Mouse (Mus musculus): ENCODE measurements around the gene Rps6ka5. TPM values are rescaled to one million over a fixed set of nuclear protein-coding genes. Genes with fewer than 3 reads are reported as not detected.

The Rps6ka5 gene
- polyA plus RNA-seq, 1 experiment from 2014 or later = 5.8 TPM

DNA sequence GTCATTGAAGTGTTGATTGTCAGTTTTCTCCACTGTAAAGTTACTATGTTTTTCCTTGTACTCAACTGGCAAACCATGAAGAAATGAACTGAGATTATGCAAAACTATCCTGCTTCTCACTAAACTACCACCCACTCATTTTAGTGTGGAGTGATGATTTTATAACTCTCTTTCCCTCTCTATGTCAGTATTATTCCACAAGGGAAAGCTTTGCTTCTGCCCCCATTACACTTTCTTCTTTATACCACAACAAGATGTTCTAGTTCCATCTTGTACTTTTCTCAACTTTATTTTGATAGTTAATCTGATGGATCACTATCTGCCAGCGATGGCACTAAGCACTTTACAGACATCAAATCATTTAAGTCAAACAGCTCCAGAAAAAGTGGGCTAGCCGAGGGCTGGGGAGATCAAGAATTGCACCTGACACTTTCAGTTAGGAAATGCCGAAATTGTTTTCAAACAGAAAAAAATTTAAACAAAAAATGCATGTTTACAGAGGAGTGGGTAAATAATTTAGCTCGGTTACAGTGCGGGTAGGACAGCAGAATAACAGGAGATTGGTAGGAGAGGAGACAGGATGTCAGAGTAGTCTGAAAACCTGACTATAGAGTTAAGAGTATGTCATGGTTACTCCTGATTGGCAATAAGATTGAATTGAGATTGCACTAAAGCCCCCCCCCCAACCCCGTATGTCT is 91.0 kb downstream of the Rps6ka5 start:
- WGBS = 87% methylated on average over 6 of the region's 6 CpGs
- no peak overlapping the region for H3K4me2 ChIP-seq (ENCODE audit: low read length)
- H3K27ac ChIP-seq (replicated peaks in 1 of 2; ENCODE audit: control insufficient read depth in 1 of 2, insufficient read depth in 1 of 2, low read depth in 2 of 2, low read length in 2 of 2) = no peak overlapping the region
- H3K9ac ChIP-seq (ENCODE audit: low read length) = no peak overlapping the region
- ATAC-seq (ENCODE audit: insufficient number of reproducible peaks, insufficient read depth, low FRiP score, low read depth) = no peak
- no peaks in the 10 kb centered on the region for H3K9me3 ChIP-seq (ENCODE audit: control insufficient read depth, low read length)
- no peaks in the 10 kb centered on the region for H3K36me3 ChIP-seq (ENCODE audit: control insufficient read depth, insufficient read depth, low read length)
- no peaks in the 10 kb centered on the region for H3K27me3 ChIP-seq (ENCODE audit: control insufficient read depth, insufficient read depth, low read length)
- peaks cover 2 to 13% of the 10 kb centered on the region in 2 experiments; a peak in 3 of 4 replicates for H3K4me1 ChIP-seq (ENCODE audit: control insufficient read depth in 2 of 2, insufficient read depth in 2 of 2, low read length in 2 of 2)
- no peak overlapping the region for H3K4me3 ChIP-seq (ENCODE audit: control insufficient read depth in 1 of 2, insufficient read depth in 1 of 2, low read depth in 1 of 2, low read length in 2 of 2)

DNA sequence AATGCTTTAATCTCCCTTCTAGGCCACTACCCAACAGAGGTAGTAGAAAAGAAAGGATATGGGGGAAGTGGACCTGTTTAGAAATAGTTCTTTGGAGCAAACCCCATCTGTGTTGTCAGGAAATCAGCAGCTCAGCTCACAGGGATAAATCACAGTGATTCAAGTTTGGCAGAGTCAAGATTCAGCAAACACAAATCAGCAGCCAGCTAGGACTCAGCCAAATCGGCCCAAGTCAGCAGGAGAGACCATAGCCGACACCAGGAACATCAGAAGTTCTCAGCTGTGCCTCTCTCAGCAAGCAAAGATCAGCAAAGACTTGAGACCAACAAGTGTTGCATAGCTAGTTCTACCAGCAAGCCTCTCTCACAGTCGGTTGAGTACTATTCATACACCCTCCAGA is 93.6 kb downstream of the Rps6ka5 start:
- ATAC-seq (ENCODE audit: insufficient number of reproducible peaks, insufficient read depth, low FRiP score, low read depth) = no peak
- Histone ChIP-seq H3K27ac (replicated peaks in 1 of 2; ENCODE audit: control insufficient read depth in 1 of 2, insufficient read depth in 1 of 2, low read depth in 2 of 2, low read length in 2 of 2) (no peak overlapping the region), H3K9ac (ENCODE audit: low read length) (no peak overlapping the region), H3K9me3 (ENCODE audit: control insufficient read depth, low read length) (no peaks in the 10 kb centered on the region), H3K4me2 (ENCODE audit: low read length) (no peak overlapping the region), H3K36me3 (ENCODE audit: control insufficient read depth, insufficient read depth, low read length) (no peaks in the 10 kb centered on the region), H3K4me3 (ENCODE audit: control insufficient read depth in 1 of 2, insufficient read depth in 1 of 2, low read depth in 1 of 2, low read length in 2 of 2) (no peak overlapping the region), H3K4me1 (ENCODE audit: control insufficient read depth in 2 of 2, insufficient read depth in 2 of 2, low read length in 2 of 2) (peaks cover 0 to 8% of the 10 kb centered on the region in 2 experiments; a peak in 2 of 4 replicates), H3K27me3 (ENCODE audit: control insufficient read depth, insufficient read depth, low read length) (no peaks in the 10 kb centered on the region)
- WGBS = 75% methylated on average over 3 of the region's 3 CpGs

DNA sequence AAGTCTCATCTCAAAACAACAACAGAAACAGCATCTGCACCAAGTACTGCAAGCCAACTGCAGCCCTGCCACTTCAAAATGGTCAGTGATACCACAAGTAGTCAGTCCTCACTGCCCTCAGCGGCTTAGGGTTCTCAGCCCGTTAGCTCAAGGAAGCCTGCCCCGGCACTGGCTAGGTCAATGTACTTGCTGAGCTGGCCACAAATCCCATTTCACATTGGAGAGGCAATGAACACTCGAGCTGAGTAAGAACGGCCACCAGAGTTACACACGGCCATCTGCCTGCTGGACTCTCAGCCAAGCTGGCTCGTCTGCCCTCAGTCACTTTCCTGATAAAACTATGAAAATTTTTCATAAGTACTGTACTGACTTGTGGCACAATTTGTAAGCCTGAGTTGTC is 95.5 kb downstream of the Rps6ka5 start:
- H3K36me3 ChIP-seq (ENCODE audit: control insufficient read depth, insufficient read depth, low read length) = no peaks in the 10 kb centered on the region
- no peak for ATAC-seq (ENCODE audit: insufficient number of reproducible peaks, insufficient read depth, low FRiP score, low read depth)
- WGBS = 77% methylated on average over 7 of the region's 7 CpGs

DNA sequence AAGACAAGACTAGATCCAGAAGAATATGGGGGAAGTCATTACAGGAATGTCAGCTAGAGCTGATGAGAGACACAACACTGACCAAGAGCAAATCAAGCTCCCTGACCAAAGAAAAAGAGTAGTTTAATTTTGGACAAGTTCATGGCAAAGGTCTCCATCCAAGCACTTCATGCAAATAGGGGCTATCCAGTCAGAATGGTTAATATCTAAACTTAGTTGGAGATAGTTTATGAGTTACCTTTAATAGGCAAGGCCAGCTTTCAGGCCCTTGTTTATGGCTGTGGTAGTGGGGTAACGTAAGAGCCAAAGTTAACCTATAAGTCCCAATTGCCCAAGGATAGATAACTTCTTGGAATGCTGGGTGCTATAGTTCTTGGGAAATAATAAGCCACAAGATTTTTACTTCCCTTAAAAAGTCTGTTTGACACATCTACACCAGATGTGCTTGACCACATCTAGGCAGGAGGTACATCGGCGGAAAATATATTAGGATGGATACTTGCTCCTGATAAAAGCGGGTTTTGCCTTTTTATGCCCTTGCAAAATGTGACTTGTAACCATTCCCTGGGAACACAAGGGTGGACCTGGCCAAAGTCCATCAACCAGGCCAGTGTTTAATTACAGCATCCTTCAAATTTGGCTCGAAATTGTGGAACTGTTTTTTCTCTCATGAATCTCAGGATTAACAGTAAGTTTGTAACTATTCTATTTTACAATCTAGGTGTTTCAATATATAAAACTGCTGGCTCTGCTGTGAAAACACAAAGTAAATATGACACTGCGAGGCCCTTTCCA is 97.5 kb downstream of the Rps6ka5 start:
- Histone ChIP-seq H3K27me3 (ENCODE audit: control insufficient read depth, insufficient read depth, low read length) (no peaks in the 10 kb centered on the region), H3K4me1 (ENCODE audit: control insufficient read depth in 2 of 2, insufficient read depth in 2 of 2, low read length in 2 of 2) (no peaks in the 10 kb centered on the region), H3K9ac (ENCODE audit: low read length) (no peak overlapping the region), H3K4me3 (ENCODE audit: control insufficient read depth in 1 of 2, insufficient read depth in 1 of 2, low read depth in 1 of 2, low read length in 2 of 2) (no peak overlapping the region), H3K27ac (replicated peaks in 1 of 2; ENCODE audit: control insufficient read depth in 1 of 2, insufficient read depth in 1 of 2, low read depth in 2 of 2, low read length in 2 of 2) (no peak overlapping the region), H3K4me2 (ENCODE audit: low read length) (no peak overlapping the region), H3K9me3 (ENCODE audit: control insufficient read depth, low read length) (no peaks in the 10 kb centered on the region), H3K36me3 (ENCODE audit: control insufficient read depth, insufficient read depth, low read length) (no peaks in the 10 kb centered on the region)
- 88% methylated on average over 6 of the region's 6 CpGs for WGBS
- no peak for ATAC-seq (ENCODE audit: insufficient number of reproducible peaks, insufficient read depth, low FRiP score, low read depth)

More for the DNA sequence above, 95.5 kb downstream of the Rps6ka5 start:
- no peak overlapping the region for H3K27ac ChIP-seq (replicated peaks in 1 of 2; ENCODE audit: control insufficient read depth in 1 of 2, insufficient read depth in 1 of 2, low read depth in 2 of 2, low read length in 2 of 2)
- no peak overlapping the region for H3K9ac ChIP-seq (ENCODE audit: low read length)
- H3K4me3 ChIP-seq (ENCODE audit: control insufficient read depth in 1 of 2, insufficient read depth in 1 of 2, low read depth in 1 of 2, low read length in 2 of 2) = no peak overlapping the region
- no peak overlapping the region for H3K4me2 ChIP-seq (ENCODE audit: low read length)
- H3K4me1 ChIP-seq (ENCODE audit: control insufficient read depth in 2 of 2, insufficient read depth in 2 of 2, low read length in 2 of 2) = peaks cover 0 to 1% of the 10 kb centered on the region in 2 experiments; a peak in 1 of 4 replicates
- H3K27me3 ChIP-seq (ENCODE audit: control insufficient read depth, insufficient read depth, low read length) = no peaks in the 10 kb centered on the region
- no peaks in the 10 kb centered on the region for H3K9me3 ChIP-seq (ENCODE audit: control insufficient read depth, low read length)

DNA sequence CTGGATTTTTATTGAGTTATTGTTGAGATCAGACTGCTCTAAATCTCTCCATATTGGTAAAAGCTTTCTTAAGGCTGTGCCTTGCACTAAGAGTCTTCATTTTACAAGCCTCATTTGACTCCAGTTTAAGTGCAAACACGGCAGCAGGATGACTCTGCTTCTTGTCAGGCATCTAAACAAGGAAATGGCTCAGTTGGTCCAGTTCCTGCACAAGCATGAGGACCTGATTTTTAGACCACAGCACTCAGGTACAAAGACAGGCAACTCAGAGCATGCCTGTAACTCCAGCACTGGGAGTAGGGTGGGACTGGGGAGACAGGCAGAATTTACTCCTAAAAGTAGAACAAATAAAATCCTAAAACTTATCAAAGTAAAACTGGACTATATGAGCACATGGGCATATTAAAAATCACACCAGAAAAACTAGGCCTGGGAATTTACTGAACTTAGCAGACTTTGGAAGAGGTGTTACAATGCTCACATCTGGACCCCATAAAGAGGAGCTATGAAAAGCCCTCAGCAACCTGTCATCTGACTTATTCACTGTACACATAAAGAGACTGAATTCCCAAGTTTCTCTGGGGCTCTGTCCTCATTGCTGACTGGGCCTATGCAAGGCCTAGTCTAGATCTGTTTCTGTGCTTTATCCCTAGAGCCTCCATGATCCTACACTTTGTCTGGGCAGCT is 99.6 kb downstream of the Rps6ka5 start:
- 30% methylated on average over 1 of the region's 1 CpGs for WGBS
- no peak overlapping the region for H3K4me2 ChIP-seq (ENCODE audit: low read length)

DNA sequence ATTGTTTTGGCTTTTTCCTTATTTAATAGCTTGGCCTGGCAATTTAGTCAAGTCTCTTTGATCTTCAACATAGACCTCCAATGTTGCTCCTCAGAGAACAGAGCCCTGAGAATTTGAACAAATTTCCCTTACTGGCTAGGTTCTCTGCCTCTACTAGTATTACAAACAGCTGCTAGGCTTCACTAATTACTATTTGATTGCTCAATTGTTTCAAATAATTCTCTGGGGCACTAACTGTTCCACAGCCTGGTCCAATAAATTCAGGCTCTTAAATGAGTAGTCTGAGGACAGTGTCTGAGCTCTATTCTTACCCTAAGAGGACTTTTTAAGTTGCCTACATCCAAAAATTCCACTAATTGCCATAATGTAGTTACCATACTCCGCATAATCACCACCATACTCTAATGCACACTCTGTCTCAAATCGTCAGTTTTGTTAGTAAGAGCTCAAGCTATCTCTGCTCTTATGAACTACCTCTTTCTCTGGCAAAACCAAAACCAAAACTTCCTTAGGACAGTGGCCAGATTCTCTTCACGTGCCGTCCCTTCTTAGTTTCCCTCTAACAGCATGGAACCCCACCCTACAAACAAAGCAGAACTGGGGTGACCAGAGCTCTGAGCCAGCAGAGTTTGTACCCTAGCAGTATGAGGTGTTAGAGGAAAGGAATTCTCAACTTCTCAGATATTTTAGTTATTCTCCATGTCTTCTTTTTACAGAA is 100.4 kb downstream of the Rps6ka5 start:
- Histone ChIP-seq H3K9me3 (ENCODE audit: control insufficient read depth, low read length) (no peaks in the 10 kb centered on the region), H3K36me3 (ENCODE audit: control insufficient read depth, insufficient read depth, low read length) (no peaks in the 10 kb centered on the region), H3K4me1 (ENCODE audit: control insufficient read depth in 2 of 2, insufficient read depth in 2 of 2, low read length in 2 of 2) (no peaks in the 10 kb centered on the region), H3K27ac (replicated peaks in 1 of 2; ENCODE audit: control insufficient read depth in 1 of 2, insufficient read depth in 1 of 2, low read depth in 2 of 2, low read length in 2 of 2) (no peak overlapping the region), H3K4me2 (ENCODE audit: low read length) (no peak overlapping the region), H3K9ac (ENCODE audit: low read length) (no peak overlapping the region), H3K4me3 (ENCODE audit: control insufficient read depth in 1 of 2, insufficient read depth in 1 of 2, low read depth in 1 of 2, low read length in 2 of 2) (no peak overlapping the region), H3K27me3 (ENCODE audit: control insufficient read depth, insufficient read depth, low read length) (no peaks in the 10 kb centered on the region)
- no peak for ATAC-seq (ENCODE audit: insufficient number of reproducible peaks, insufficient read depth, low FRiP score, low read depth)
- WGBS = 81% methylated on average over 4 of the region's 4 CpGs

More for the DNA sequence above, 99.6 kb downstream of the Rps6ka5 start:
- no peaks in the 10 kb centered on the region for H3K4me1 ChIP-seq (ENCODE audit: control insufficient read depth in 2 of 2, insufficient read depth in 2 of 2, low read length in 2 of 2)
- no peak for ATAC-seq (ENCODE audit: insufficient number of reproducible peaks, insufficient read depth, low FRiP score, low read depth)
- H3K36me3 ChIP-seq (ENCODE audit: control insufficient read depth, insufficient read depth, low read length) = no peaks in the 10 kb centered on the region
- H3K4me3 ChIP-seq (ENCODE audit: control insufficient read depth in 1 of 2, insufficient read depth in 1 of 2, low read depth in 1 of 2, low read length in 2 of 2) = no peak overlapping the region
- H3K27me3 ChIP-seq (ENCODE audit: control insufficient read depth, insufficient read depth, low read length) = no peaks in the 10 kb centered on the region
- no peaks in the 10 kb centered on the region for H3K9me3 ChIP-seq (ENCODE audit: control insufficient read depth, low read length)
- no peak overlapping the region for H3K27ac ChIP-seq (replicated peaks in 1 of 2; ENCODE audit: control insufficient read depth in 1 of 2, insufficient read depth in 1 of 2, low read depth in 2 of 2, low read length in 2 of 2)
- no peak overlapping the region for H3K9ac ChIP-seq (ENCODE audit: low read length)

DNA sequence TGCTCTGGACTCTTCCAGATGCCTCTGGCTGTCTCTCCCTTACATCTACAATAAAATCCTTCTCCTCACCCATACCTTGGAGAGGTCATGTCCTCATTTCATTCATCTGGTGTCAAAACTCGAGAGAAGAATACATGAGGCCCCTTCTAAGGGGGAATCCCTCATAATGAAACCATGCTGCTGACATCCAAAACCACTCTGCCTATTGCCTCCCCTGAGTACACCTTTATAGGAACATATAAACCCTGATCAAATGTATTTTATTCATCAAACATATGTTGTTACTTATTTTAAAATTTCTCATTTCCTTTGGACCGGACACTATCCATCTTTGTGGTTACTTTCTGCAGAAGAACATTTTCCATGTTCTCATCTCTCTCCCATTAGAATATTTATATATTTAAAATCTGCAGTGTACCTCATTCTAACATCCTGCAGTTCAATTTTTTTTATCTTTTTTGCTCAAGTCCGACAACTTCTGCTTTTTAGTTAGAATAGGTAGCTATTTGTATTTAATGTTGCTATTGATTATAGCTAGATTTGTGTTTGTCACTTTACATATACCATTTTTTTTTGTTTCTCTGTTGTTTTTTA is 101.8 kb downstream of the Rps6ka5 start:
- H3K36me3 ChIP-seq (ENCODE audit: control insufficient read depth, insufficient read depth, low read length) = no peaks in the 10 kb centered on the region
- H3K4me1 ChIP-seq (ENCODE audit: control insufficient read depth in 2 of 2, insufficient read depth in 2 of 2, low read length in 2 of 2) = no peaks in the 10 kb centered on the region
- no peak overlapping the region for H3K4me3 ChIP-seq (ENCODE audit: control insufficient read depth in 1 of 2, insufficient read depth in 1 of 2, low read depth in 1 of 2, low read length in 2 of 2)
- ATAC-seq (ENCODE audit: insufficient number of reproducible peaks, insufficient read depth, low FRiP score, low read depth) = no peak
- H3K9ac ChIP-seq (ENCODE audit: low read length) = no peak overlapping the region
- H3K4me2 ChIP-seq (ENCODE audit: low read length) = no peak overlapping the region
- WGBS = 80% methylated on average over 3 of the region's 3 CpGs
- no peaks in the 10 kb centered on the region for H3K27me3 ChIP-seq (ENCODE audit: control insufficient read depth, insufficient read depth, low read length)
- no peak overlapping the region for H3K27ac ChIP-seq (replicated peaks in 1 of 2; ENCODE audit: control insufficient read depth in 1 of 2, insufficient read depth in 1 of 2, low read depth in 2 of 2, low read length in 2 of 2)
- no peaks in the 10 kb centered on the region for H3K9me3 ChIP-seq (ENCODE audit: control insufficient read depth, low read length)

Measured in heart, embryonic 14.5 days (tissue).